Mouse (Mus musculus) gastrocnemius, postnatal 14 days (tissue): Measurements from ENCODE around the gene Catsper1. TPM values are rescaled to one million over a fixed set of nuclear protein-coding genes. Genes with fewer than 3 reads are reported as not detected.

Experiments used
- DNase-seq: peaks from one replicate; pipeline ENCODE4 v3.0.0; 2021; ENCODE audit warnings: mixed read lengths
- intact Hi-C: fragments of 180-260 bp; cut with DNase I; formaldehyde crosslinking; loops from one replicate; pipeline ENCODE4 v1.15.1; 2025; ENCODE audit warnings: low total_unique reads
- total RNA-seq, 2 experiments: library from RNA; stranded (reverse); gene quantifications; 2 replicates each; pipeline ENCODE4 v1.2.3; 2021

Catsper1 gene
- total RNA-seq, 2 experiments from 2014 or later = not detected

- DNase-seq = no peak
- intact Hi-C loops = no loop called here
Measured at GRCm38 (mm10) chr19:5390416-5390815, 54.9 kb downstream of the Catsper1 start.

DNA sequence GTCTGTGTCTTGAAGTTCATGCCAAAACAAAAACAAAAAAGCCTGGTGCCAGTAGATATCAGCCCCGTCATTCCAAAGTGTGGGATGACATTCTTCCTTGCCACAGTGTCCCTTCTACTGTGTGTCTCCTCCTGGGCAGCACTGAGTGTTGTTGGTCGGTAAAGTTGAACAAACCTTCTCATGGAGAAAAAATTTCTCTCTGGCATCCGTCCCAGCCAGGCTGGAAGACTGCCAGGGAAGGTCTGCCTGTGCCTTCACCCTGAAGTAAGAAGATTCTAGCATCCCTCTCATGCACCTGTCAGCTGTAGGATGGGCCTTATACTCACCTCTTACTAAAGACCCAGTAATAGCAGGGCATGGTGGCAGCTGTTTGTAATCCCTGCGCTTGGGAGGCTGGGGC, 57.4 kb downstream of the Catsper1 start:
- intact Hi-C loops = no loop called here
- DNase-seq = peak; percentile 33

Other genes with a start within 250 kb of the Catsper1 start
- 10 to 100 TPM; 43.8 to 47.3 TPM for gene Yif1a, start 247.2 kb upstream of the Catsper1 start, total RNA-seq
- gene Cnih2, start 237.2 kb upstream of the Catsper1 start, total RNA-seq = under 1 TPM; 0.14 to 0.40 TPM
- gene Rab1b, start 228.7 kb upstream of the Catsper1 start, total RNA-seq = 100 to 1,000 TPM; 113 to 119 TPM
- gene Klc2, start 217.2 kb upstream of the Catsper1 start, total RNA-seq = 10 to 100 TPM; 32.1 to 34.3 TPM
- gene Pacs1, start 62.6 kb upstream of the Catsper1 start, total RNA-seq = 1 to 10 TPM; 6.7 to 7.7 TPM
- gene Sf3b2, start 40.3 kb upstream of the Catsper1 start, total RNA-seq = 10 to 100 TPM; 72.1 to 72.6 TPM
- under 1 TPM in 1 of 2 experiments, not detected in 1; 0.16 TPM for gene Gal3st3, start 37.4 kb upstream of the Catsper1 start, total RNA-seq
- 1 to 10 TPM; 7.1 to 7.4 TPM for gene Cst6, start 13.8 kb downstream of the Catsper1 start, total RNA-seq
- 10 to 100 TPM; 11.4 to 13.1 TPM for gene Eif1ad, start 31.0 kb downstream of the Catsper1 start, total RNA-seq
- gene Banf1, start 31.4 kb downstream of the Catsper1 start, total RNA-seq = 100 to 1,000 TPM; 123 to 126 TPM
- 10 to 100 TPM; 28.0 to 39.0 TPM for gene Sart1, start 53.0 kb downstream of the Catsper1 start, total RNA-seq
- under 1 TPM; 0.58 to 0.70 TPM for gene Tsga10ip, start 66.8 kb downstream of the Catsper1 start, total RNA-seq
- gene Drap1, start 89.2 kb downstream of the Catsper1 start, total RNA-seq = 100 to 1,000 TPM; 550 to 558 TPM
- gene AI837181, start 89.4 kb downstream of the Catsper1 start, total RNA-seq = 10 to 100 TPM; 45.1 to 48.4 TPM
- gene Fosl1, start 111.8 kb downstream of the Catsper1 start, total RNA-seq = not detected
- gene Ccdc85b, start 122.2 kb downstream of the Catsper1 start, total RNA-seq = 1 to 10 TPM; 6.4 to 7.2 TPM
- gene Fibp, start 124.9 kb downstream of the Catsper1 start, total RNA-seq = 10 to 100 TPM; 42.0 to 44.8 TPM
- not detected for gene Ctsw, start 132.8 kb downstream of the Catsper1 start, total RNA-seq
- 10 to 100 TPM; 14.8 to 21.3 TPM for gene Efemp2, start 138.2 kb downstream of the Catsper1 start, total RNA-seq
- 10 to 100 TPM; 23.5 to 27.0 TPM for gene Mus81, start 152.7 kb downstream of the Catsper1 start, total RNA-seq
- gene Cfl1, start 154.7 kb downstream of the Catsper1 start, total RNA-seq = 100 to 1,000 TPM; 172 to 240 TPM
- under 1 TPM; 0.41 to 0.82 TPM for gene 1700020D05Rik, start 168.0 kb downstream of the Catsper1 start, total RNA-seq
- gene Snx32, start 174.8 kb downstream of the Catsper1 start, total RNA-seq = 1 to 10 TPM; 5.7 to 6.5 TPM
- not detected for gene Ovol1, start 224.9 kb downstream of the Catsper1 start, total RNA-seq
- 1 to 10 TPM; 1.8 to 2.4 TPM for gene Ap5b1, start 232.3 kb downstream of the Catsper1 start, total RNA-seq